Mouse (Mus musculus) liver, adult (tissue): ENCODE data around the gene Clasrp.

Source experiments
- GATA4 ChIP-seq: IDR thresholded peaks from 2 replicates; pipeline ENCODE4 v1.6.1; 2014; ENCODE audit warnings: mild to moderate bottlenecking, low read length; ENCODE audit not compliant: insufficient replicate concordance

The Clasrp gene

DNA sequence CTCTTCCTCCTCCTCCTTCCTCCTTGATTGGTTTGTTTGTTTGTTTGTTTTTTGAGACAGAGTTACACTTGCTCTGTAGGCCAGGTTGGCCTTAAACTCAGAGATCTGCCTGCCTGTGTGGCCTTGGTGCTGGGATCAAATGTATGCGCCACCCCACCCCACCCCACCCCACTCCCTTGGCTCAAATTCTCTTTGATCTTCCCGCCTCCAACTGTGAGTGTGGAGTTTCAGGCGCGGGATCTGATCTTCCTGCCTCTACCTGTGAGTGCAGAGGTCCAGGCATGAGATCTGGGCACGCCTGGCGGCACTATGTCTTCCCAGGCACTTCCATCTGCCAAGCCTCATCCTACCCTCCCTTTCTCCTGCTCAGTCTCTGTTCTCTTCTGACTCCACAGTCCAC, 18.0 kb upstream of the Clasrp start:
- no peak for TF ChIP-seq GATA4

DNA sequence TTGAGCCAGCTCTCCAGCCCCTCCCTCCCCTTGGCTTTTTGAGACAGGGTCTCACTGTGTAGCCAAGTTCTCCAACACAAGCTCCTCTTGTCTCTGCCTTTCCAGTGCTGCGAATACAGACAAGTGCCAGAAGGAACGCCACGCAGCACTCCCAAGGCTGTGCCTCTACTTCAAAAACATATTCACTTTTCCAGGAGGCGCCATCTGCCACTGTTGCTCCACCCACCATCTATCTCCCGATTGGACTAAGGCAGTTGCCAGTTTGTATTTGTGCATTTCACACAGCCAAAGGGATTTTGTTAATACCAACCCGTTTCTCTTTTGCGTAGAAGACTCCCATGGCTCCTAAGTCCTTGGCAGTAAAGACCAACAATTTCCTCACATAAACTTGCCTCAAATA, 16.5 kb upstream of the Clasrp start:
- no peak for TF ChIP-seq GATA4

GRCm38 (mm10) chr7:19619004-19619801, 14.9 kb upstream of the Clasrp start:
- TF ChIP-seq GATA4, result no peak

DNA sequence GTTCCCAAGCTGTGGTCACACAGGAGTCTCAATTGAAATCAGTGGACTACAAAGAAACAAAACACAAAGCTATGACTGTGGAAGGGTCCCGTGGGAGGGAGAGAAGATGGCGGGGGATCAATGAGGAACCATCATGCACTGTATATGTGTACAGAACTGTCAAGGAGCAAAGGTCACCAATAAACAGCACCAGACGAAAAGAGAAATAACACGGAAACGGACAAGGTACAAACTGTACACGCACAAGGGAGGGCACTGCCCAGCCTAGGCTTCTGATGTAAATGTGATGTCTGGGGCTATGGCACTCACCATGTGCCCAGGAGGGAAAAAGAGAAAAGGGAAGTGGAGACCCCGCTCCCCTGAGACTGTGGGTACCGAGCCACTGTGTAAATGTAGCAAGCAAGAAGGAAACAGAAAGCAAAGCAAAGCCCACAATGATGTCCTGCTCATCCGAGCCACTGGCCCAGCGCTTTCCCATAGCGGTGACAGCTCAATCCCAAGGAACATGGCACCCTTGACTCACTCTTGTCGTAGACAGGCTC, 10.8 kb upstream of the Clasrp start:
- TF ChIP-seq GATA4, result no peak

DNA sequence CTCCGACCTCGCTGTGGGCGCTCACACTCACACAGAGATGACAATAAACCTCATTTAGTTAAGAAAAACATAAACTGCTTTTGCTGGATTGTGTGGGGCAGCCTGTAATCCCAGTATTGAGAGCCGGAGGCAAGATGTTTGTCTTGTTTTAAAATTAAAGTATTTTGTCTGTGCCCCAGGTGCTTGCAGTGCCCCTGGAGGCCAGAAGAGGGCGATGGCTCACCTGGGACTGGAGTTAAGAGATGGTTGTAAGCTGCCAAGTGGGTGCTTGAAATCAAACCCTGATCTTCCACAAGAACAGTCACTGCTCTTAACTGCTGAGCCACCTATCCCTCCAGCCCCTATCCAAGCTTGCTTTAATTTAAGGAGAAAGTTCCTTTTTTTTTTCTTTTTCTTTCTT, 6.7 kb upstream of the Clasrp start:
- TF ChIP-seq GATA4, result no peak

DNA sequence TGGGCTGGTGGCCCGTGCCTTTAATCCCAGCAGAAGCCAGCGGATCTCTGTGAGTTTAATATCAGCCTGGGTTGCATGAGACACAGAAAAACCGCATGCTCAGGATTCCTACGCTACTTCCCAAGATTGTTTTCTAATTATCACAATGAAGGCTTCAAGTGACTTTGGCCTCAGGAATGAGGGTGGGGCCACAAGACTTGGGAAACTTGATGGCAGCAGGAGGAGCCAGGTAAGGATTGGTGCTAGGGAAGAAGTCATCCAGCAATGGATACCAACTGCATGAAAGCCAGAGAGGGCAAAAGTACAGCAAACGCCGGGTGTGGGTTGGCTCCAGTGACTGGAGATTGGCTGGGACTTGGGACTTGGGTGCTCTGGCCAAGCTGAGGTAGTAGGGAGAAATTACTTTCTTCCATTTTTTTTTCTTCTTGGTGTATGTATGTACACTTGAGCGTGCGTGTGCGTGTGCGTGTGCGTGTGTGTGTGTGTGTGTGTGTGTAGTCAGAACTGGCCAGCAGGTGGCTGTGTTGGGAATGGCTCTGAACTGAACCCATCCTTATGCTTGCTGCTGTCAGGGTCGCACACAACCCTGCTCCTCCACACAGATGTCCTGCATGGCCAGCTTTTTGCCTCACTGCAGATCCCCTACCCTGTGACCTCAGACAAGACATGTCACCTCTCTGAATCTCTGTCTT, 5.5 kb upstream of the Clasrp start:
- TF ChIP-seq GATA4, result no peak

- no peak for TF ChIP-seq GATA4
These were observed 3.0 kb upstream of the Clasrp start for GRCm38 (mm10) chr7:19607291-19607690.

DNA sequence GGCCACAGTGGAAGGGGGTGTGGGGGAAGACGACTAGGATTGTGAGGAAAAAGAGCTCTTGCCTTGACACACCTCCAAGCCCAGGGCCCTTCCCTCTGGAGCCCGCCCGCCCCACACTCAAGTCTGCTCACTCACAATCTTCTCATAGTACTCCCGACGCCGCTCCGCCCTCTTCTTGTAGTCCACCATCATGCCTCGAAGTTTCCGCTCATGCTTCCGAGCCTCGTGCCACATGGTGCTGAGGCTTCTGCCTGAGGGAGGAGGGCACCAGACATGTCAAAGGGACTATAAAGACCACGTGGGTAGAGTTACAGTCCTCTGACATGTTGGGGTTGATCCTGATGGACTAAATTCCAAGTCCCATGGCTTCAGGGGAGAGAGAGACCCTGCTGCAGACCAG, 1.2 kb downstream of the Clasrp start:
- no peak for TF ChIP-seq GATA4

DNA sequence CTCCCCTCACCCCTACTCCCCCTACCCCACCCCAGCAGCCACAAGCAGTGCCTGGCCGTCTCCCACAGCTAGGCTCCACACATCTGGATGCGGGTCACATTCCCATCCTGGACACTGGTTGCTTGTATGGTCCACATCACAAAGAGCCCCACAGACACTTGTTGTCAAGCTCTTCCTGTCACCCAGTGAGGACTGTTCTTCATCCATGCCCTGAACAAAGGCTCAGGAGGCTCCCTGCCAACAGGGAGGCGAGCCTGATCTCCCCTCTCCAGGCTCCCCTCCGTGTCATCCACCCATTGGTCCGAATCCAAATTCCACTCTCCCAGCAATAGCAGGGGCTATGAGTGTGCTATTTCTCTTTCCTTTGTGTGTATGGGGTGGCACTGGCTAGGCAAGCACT, 3.7 kb downstream of the Clasrp start:
- no peak for TF ChIP-seq GATA4

- no peak for TF ChIP-seq GATA4
These were observed 11.1 kb downstream of the Clasrp start for GRCm38 (mm10) chr7:19593061-19593730.

GRCm38 (mm10) chr7:19589917-19590316, 14.4 kb downstream of the Clasrp start:
- TF ChIP-seq GATA4, result no peak

DNA sequence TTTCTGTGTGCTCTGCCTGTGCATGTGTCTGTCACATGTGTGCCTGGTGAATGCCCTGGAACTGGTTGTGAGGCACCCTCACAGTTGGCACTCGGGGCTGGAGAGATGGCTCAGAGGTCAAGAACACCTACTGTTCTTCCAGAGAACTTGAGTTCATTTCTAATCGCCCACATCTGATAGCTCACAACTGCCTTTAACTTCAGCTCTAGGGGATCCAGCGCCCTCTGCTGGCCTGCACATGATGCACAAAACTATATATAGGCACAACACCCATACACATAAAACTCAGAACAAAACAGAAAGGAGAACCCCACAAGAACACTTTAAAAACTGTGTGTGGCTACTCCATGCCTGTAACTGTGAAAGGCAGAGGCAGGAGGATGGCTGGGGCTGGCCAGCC, 15.1 kb downstream of the Clasrp start:
- TF ChIP-seq GATA4, result no peak

GRCm38 (mm10) chr7:19586269-19586668, 18.0 kb downstream of the Clasrp start:
- no peak for TF ChIP-seq GATA4

- TF ChIP-seq GATA4, result no peak
These were observed 23.7 kb downstream of the Clasrp start for GRCm38 (mm10) chr7:19580634-19581033.

- TF ChIP-seq GATA4, result no peak
These were observed 24.5 kb downstream of the Clasrp start for GRCm38 (mm10) chr7:19579751-19580150.

- TF ChIP-seq GATA4, result no peak
These were observed 25.9 kb downstream of the Clasrp start for GRCm38 (mm10) chr7:19578436-19578835.
